Mouse (Mus musculus): ENCODE data around the gene Dnm3. TPM values are rescaled to one million over a fixed set of nuclear protein-coding genes. Genes with fewer than 3 reads are reported as not detected.

Dnm3 gene
- total and polyA plus RNA-seq, 3 experiments = not detected

DNA sequence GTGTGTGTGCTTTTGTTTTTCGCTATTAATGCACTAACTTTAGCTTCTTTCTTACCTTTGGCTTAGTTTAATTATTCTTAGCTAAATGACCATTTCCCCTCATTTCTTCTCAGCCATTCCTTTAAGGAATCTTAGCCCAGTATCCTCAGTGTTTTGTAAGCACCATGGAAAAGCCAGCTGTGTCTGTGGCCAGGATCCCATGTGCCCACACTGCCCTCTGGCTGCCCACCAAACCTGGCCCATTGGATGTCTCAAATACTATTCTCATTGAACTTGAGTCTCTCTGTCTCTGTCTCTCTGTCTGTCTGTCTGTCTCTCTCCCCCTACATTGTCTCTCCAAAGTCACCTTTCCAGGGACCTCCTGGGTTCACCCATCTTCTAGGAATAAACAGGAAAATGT, 201.8 kb downstream of the Dnm3 start:
- no peaks in the 10 kb centered on the region for H3K9me3 ChIP-seq (replicated peaks; ENCODE audit: insufficient read depth, low read length)
- no peaks in the 10 kb centered on the region for H3K27me3 ChIP-seq (ENCODE audit: control insufficient read depth in 1 of 2, insufficient read depth in 2 of 2, low read length in 2 of 2)
- no peaks in the 10 kb centered on the region for H3K79me2 ChIP-seq (ENCODE audit: control insufficient read depth, insufficient read depth, low read length, poor library complexity)
- no peaks in the 10 kb centered on the region for H3K4me1 ChIP-seq (ENCODE audit: control insufficient read depth in 1 of 2, insufficient read depth in 2 of 2, low read length in 2 of 2)
- no peaks in the 10 kb centered on the region for H3K36me3 ChIP-seq (ENCODE audit: control insufficient read depth in 1 of 2, insufficient read depth in 2 of 2, low read length in 2 of 2)
- no peak for DNase-seq (ENCODE audit: low read depth, low spot score)
- TF ChIP-seq MEF2A (IDR thresholded peaks at IDR 0.05; ENCODE audit: extremely low read depth, insufficient replicate concordance, low read depth, low read length, poor library complexity, severe bottlenecking) = no peak
- no peak for TF ChIP-seq MXI1 (IDR thresholded peaks at IDR 0.05; ENCODE audit: low read depth, low read length)
- TF ChIP-seq SIN3A (IDR thresholded peaks at IDR 0.05; ENCODE audit: low read length) = no peak
- TF ChIP-seq EP300 (IDR thresholded peaks at IDR 0.05; ENCODE audit: low read depth in 1 of 2, low read length in 2 of 2) = no peak
- no peak for TF ChIP-seq GATA1 (IDR thresholded peaks at IDR 0.05; ENCODE audit: low read depth, low read length)
- TF ChIP-seq CHD1 (IDR thresholded peaks at IDR 0.05; ENCODE audit: low read depth, low read length) = no peak
- no peak for TF ChIP-seq NELFE (IDR thresholded peaks at IDR 0.05; ENCODE audit: low read depth, low read length)
- no peak for TF ChIP-seq USF1 (IDR thresholded peaks at IDR 0.05; ENCODE audit: low read depth, low read length)
- TF ChIP-seq TBP (IDR thresholded peaks at IDR 0.05; ENCODE audit: low read depth, low read length) = no peak
- H3K9ac ChIP-seq (ENCODE audit: control insufficient read depth, low read depth, low read length, poor library complexity, severe bottlenecking) = no peak overlapping the region
- no peak overlapping the region for H3K27ac ChIP-seq (ENCODE audit: control insufficient read depth, low read depth, low read length)
- H3K4me3 ChIP-seq (ENCODE audit: control insufficient read depth in 1 of 2, insufficient read depth in 1 of 2, low read depth in 2 of 2, low read length in 2 of 2) = no peak overlapping the region

DNA sequence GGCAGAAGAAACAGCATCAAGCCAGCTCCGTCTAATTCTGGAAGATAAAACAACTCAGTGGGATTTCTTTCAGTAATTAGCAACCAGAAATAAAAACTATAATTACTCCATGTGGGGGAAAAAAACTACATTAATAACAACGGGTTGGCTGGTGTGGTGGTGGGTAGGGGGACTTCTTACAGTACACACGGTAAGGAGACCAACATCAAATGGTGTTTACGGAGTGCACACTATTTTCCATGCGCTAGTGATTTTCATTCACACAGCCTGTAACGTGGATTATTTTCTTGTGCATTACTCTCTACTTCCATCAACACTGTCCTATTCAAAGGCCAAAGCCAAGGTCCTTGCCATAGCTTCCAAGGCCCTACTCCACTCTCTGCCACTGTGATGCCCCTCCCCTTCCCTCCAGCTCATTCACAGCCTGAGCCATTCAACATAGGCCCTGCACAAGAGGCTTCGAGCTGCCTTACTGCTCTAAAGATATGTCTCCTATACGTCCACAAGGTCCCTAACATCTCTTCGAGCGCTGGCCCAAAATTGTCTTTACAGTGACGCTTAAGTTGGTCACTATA, 203.1 kb downstream of the Dnm3 start:
- no peak for TF ChIP-seq CHD1 (IDR thresholded peaks at IDR 0.05; ENCODE audit: low read depth, low read length)
- TF ChIP-seq EP300 (IDR thresholded peaks at IDR 0.05; ENCODE audit: low read depth in 1 of 2, low read length in 2 of 2) = no peak
- no peak for TF ChIP-seq JUND (IDR thresholded peaks at IDR 0.05; ENCODE audit: low read depth, low read length)
- no peak for DNase-seq (ENCODE audit: low read depth, low spot score)
- no peaks in the 10 kb centered on the region for H3K4me1 ChIP-seq (ENCODE audit: control insufficient read depth in 1 of 2, insufficient read depth in 2 of 2, low read length in 2 of 2)
- H3K27ac ChIP-seq (ENCODE audit: control insufficient read depth, low read depth, low read length) = no peak overlapping the region
- H3K36me3 ChIP-seq (ENCODE audit: control insufficient read depth in 1 of 2, insufficient read depth in 2 of 2, low read length in 2 of 2) = no peaks in the 10 kb centered on the region
- H3K27me3 ChIP-seq (ENCODE audit: control insufficient read depth in 1 of 2, insufficient read depth in 2 of 2, low read length in 2 of 2) = no peaks in the 10 kb centered on the region
- no peak overlapping the region for H3K9ac ChIP-seq (ENCODE audit: control insufficient read depth, low read depth, low read length, poor library complexity, severe bottlenecking)
- no peak overlapping the region for H3K4me3 ChIP-seq (ENCODE audit: control insufficient read depth in 1 of 2, insufficient read depth in 1 of 2, low read depth in 2 of 2, low read length in 2 of 2)
- no peaks in the 10 kb centered on the region for H3K9me3 ChIP-seq (replicated peaks; ENCODE audit: insufficient read depth, low read length)
- H3K79me2 ChIP-seq (ENCODE audit: control insufficient read depth, insufficient read depth, low read length, poor library complexity) = no peaks in the 10 kb centered on the region

DNA sequence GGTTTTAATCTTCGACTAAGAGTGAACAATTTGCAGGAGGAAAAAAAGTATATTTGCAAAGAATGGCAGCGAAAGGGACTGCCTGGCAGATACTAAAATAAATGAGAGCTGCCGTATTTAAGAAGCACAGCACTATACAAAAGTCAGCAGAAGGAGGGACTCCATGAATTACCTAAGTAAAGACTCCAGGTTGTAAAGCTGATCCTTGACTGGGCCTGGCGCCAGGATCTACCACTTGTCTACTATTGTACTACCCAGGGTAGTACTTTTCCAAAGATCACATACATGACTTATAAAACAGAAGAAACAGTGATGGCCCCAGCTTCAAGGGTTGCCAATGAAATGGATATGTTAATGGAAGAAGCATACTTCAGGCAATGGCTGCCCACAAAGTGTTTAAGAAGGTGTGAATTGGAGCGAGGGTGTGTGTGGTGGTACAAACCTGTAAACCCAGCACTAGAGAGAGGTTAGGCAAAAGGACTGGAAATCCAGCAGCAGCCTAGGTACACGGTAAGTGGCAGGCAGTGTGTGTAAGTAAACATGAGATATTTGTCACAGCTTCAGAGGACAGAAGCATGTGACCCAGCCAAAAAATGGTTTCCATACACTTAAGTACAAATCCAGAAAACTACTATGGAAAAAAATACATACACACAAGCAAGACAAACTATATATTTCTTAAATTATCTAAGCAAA, 220.8 kb downstream of the Dnm3 start:
- Histone ChIP-seq H3K27ac (ENCODE audit: control insufficient read depth, low read depth, low read length) (no peak overlapping the region), H3K9ac (ENCODE audit: control insufficient read depth, low read depth, low read length, poor library complexity, severe bottlenecking) (no peak overlapping the region), H3K4me1 (ENCODE audit: control insufficient read depth in 1 of 2, insufficient read depth in 2 of 2, low read length in 2 of 2) (no peaks in the 10 kb centered on the region), H3K79me2 (ENCODE audit: control insufficient read depth, insufficient read depth, low read length, poor library complexity) (no peaks in the 10 kb centered on the region), H3K27me3 (ENCODE audit: control insufficient read depth in 1 of 2, insufficient read depth in 2 of 2, low read length in 2 of 2) (peaks cover 0 to 2% of the 10 kb centered on the region in 2 experiments; a peak in 1 of 4 replicates), H3K4me3 (ENCODE audit: control insufficient read depth in 1 of 2, insufficient read depth in 1 of 2, low read depth in 2 of 2, low read length in 2 of 2) (no peak overlapping the region), H3K36me3 (ENCODE audit: control insufficient read depth in 1 of 2, insufficient read depth in 2 of 2, low read length in 2 of 2) (no peaks in the 10 kb centered on the region), H3K9me3 (replicated peaks; ENCODE audit: insufficient read depth, low read length) (no peaks in the 10 kb centered on the region)
- no peak for TF ChIP-seq ZKSCAN1 (IDR thresholded peaks at IDR 0.05; ENCODE audit: low read depth, low read length)
- no peak for TF ChIP-seq TAL1 (IDR thresholded peaks at IDR 0.05; ENCODE audit: low read length)
- no peak for TF ChIP-seq ELF1 (IDR thresholded peaks at IDR 0.05; ENCODE audit: low read depth, low read length)
- no peak for TF ChIP-seq GABPA (IDR thresholded peaks at IDR 0.05; ENCODE audit: low read depth, low read length)
- TF ChIP-seq POLR2AphosphoS5 (IDR thresholded peaks at IDR 0.05; ENCODE audit: borderline replicate concordance, low read depth, low read length) = no peak
- TF ChIP-seq ZC3H11A (IDR thresholded peaks at IDR 0.05; ENCODE audit: low read depth, low read length) = no peak
- no peak for TF ChIP-seq MXI1 (IDR thresholded peaks at IDR 0.05; ENCODE audit: low read depth, low read length)
- TF ChIP-seq ZNF384 (IDR thresholded peaks at IDR 0.05; ENCODE audit: low read depth, low read length) = no peak
- no peak for TF ChIP-seq CHD1 (IDR thresholded peaks at IDR 0.05; ENCODE audit: low read depth, low read length)
- no peak for TF ChIP-seq EP300 (IDR thresholded peaks at IDR 0.05; ENCODE audit: low read depth in 1 of 2, low read length in 2 of 2)
- TF ChIP-seq MAX (IDR thresholded peaks at IDR 0.05; ENCODE audit: low read length) = no peak
- no peak for TF ChIP-seq MAZ (IDR thresholded peaks at IDR 0.05; ENCODE audit: low read depth, low read length)
- no peak for TF ChIP-seq POLR2AphosphoS2 (IDR thresholded peaks at IDR 0.05; ENCODE audit: low read length)
- TF ChIP-seq NRF1 (IDR thresholded peaks at IDR 0.05; ENCODE audit: insufficient read depth, low read depth, low read length, poor library complexity, severe bottlenecking) = no peak
- DNase-seq (ENCODE audit: low read depth, low spot score) = no peak
